Mouse (Mus musculus) spleen, adult 2 months (tissue): Measurements from ENCODE around the gene Ica1l. TPM values are rescaled to one million over a fixed set of nuclear protein-coding genes. Genes with fewer than 3 reads are reported as not detected.
A peak's percentile ranks its signal among the peaks of the same experiment; 100 is the strongest.

Experiments used
- DNase-seq, 2 experiments: peaks; one replicate each; pipeline versions ENCODE4 v3.0.0 to v3.0.0-alpha.2; 2012 to 2021; ENCODE audit warnings: low spot score in 2 of 2, low read depth in 1 of 2
- H3K27ac ChIP-seq: fragments of 200-500 bp; 2 replicates; pipeline ENCODE4 v1.5.1; 2012; ENCODE audit warnings: low read length, inconsistent platforms; ENCODE audit not compliant: insufficient read depth
- H3K27me3 ChIP-seq: fragments of 200-500 bp; 2 replicates; pipeline ENCODE4 v1.6.1; 2012; ENCODE audit warnings: mild to moderate bottlenecking, moderate library complexity, low read length, inconsistent platforms; ENCODE audit not compliant: control insufficient read depth, insufficient read depth
- H3K36me3 ChIP-seq: fragments of 200-500 bp; 2 replicates; pipeline ENCODE4 v1.6.1; 2012; ENCODE audit warnings: mild to moderate bottlenecking, low read length, inconsistent platforms; ENCODE audit not compliant: control insufficient read depth, insufficient read depth
- H3K4me1 ChIP-seq: fragments of 200-500 bp; 2 replicates; pipeline ENCODE4 v1.6.1; 2011; ENCODE audit warnings: inconsistent platforms; ENCODE audit not compliant: control insufficient read depth, insufficient read depth, insufficient read length
- H3K4me3 ChIP-seq: fragments of 200-500 bp; 2 replicates; pipeline ENCODE4 v1.5.1; 2011; ENCODE audit warnings: mild to moderate bottlenecking, inconsistent platforms; ENCODE audit not compliant: insufficient read depth, insufficient read length; ENCODE audit errors: extremely low read depth
- CTCF ChIP-seq: fragments of 200-500 bp; IDR thresholded peaks from 2 replicates; pipeline ENCODE4 v1.5.1; 2011; ENCODE audit warnings: mild to moderate bottlenecking, inconsistent platforms; ENCODE audit not compliant: insufficient read depth, insufficient read length, insufficient replicate concordance; ENCODE audit errors: extremely low read depth
- POLR2A ChIP-seq: fragments of 200-500 bp; IDR thresholded peaks from 2 replicates; pipeline ENCODE4 v1.6.1; 2011; ENCODE audit warnings: low read depth, low read length, inconsistent platforms
- WGBS: fragments of 180-500 bp; shearing (Covaris S2); methylation state at CpG from one replicate; pipeline ENCODE4 v1.1.7; 2018; 5-methylcytosine and 5-hydroxymethylcytosine counted together
- polyA plus RNA-seq: library from polyadenylated mRNA; depleted of rRNA; stranded (reverse); fragments of >200 nt; gene quantifications from 2 replicates; pipeline ENCODE4 v1.2.3, GENCODE M21; 2012

Ica1l gene
- polyA plus RNA-seq, 1 experiment: 0.04 TPM

DNA sequence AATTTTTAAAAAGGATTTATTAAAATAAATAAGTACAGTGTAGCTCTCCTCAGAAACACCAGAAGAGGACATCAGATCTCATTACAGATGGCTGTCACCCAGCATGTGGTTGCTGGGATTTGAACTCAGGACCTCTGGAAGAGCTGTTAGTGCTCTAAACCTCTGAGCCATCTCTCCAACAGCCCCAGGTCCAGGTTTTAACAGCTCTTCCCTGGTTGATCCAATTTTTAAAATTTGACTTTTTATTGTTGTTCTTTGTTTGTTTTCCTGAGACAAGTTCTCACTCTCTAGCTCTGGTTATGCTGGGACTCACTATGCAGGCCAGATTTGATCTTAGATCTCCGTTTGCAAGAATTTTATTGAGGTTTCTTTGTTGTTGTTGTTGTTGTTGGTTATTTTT is 1.6 kb upstream of the Ica1l start:
- no peak for DNase-seq
- no peak overlapping the region for H3K4me3 ChIP-seq
- peaks cover 12% of the 10 kb centered on the region for H3K27me3 ChIP-seq
- TF ChIP-seq POLR2A: no peak
- no peak for TF ChIP-seq CTCF
- no peak overlapping the region for H3K27ac ChIP-seq
- H3K36me3 ChIP-seq: no peaks in the 10 kb centered on the region
- 86% methylated on average over 1 of the region's 1 CpGs for WGBS
- peaks cover 7% of the 10 kb centered on the region for H3K4me1 ChIP-seq

DNA sequence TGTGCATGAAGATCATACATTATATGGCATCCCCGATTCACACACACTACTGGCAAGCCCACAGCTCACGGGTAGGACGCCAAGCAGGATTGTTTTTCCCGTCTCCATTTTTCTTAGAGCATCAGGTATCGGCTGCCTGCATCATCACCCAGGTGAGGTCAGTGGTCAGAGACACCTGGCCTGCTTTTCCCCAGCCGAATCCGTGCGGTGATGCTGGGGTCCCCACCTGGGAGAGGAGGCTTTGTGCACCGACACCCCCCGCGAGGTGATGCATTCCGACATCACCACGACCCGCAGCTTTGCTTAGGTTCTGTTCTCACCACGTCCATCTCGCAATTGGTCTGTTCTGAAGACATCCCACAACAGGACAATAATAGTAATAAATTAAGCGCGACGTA is 587 bp downstream of the Ica1l start:
- TF ChIP-seq CTCF (no peak), POLR2A (no peak)
- Histone ChIP-seq H3K36me3 (no peaks in the 10 kb centered on the region), H3K27me3 (peaks cover 12% of the 10 kb centered on the region), H3K4me1 (peaks cover 7% of the 10 kb centered on the region), H3K27ac (no peak overlapping the region), H3K4me3 (peak overlapping the region; percentile 35; the same call in 1 of the 2 replicates)
- no peak for DNase-seq
- WGBS: 8% methylated on average over 19 of the region's 19 CpGs

DNA sequence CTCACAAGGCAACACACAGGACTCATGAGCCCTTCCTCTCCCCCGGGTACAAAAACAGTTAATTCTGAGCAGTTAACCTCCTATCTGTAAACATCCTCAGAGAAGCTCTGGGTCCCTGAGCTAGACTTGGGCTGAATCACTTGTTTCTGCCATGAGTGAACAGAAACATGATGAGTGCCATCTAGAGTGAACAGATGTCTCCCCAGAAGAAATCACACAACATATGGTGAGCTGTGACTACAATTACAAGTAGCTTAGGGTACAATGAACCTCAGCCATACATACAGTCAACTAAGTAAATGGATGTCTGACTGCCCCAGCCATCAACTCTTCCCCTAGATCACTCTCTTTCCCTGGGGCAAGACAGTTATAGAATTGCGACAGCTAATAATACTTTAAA is 7.9 kb downstream of the Ica1l start:
- WGBS: 80% methylated on average over 2 of the region's 2 CpGs
- H3K27me3 ChIP-seq: no peaks in the 10 kb centered on the region

DNA sequence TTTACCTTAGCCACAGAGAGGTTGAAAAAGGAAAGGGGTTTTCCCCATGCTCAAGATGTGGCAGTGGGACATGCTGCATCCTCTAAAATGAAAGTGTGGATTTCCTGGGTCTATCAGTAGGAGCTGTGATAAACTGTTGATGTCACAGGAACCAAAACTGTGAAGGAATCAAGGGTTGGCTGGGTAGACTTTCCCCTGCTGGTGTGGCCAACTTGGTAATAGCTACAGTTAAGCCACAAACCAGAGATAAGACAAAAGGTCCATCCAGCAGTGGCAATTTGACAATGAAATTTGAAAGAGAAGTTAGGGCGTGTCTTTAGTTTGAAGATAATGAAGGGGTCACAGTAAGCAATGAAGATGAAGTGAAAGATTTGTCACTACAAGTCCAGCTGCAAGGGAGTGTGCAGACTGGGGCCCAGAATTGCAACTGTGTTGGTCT is 25.9 kb downstream of the Ica1l start:
- Histone ChIP-seq H3K36me3 (no peaks in the 10 kb centered on the region), H3K27me3 (no peaks in the 10 kb centered on the region), H3K27ac (no peak overlapping the region), H3K4me3 (no peak overlapping the region), H3K4me1 (peaks cover 10% of the 10 kb centered on the region)
- WGBS: 57% methylated on average over 1 of the region's 1 CpGs
- DNase-seq: no peak
- TF ChIP-seq CTCF (no peak), POLR2A (no peak)

More for the DNA sequence above, 7.9 kb downstream of the Ica1l start:
- H3K4me1 ChIP-seq: no peaks in the 10 kb centered on the region
- H3K27ac ChIP-seq: no peak overlapping the region
- TF ChIP-seq CTCF: no peak
- no peak for TF ChIP-seq POLR2A
- no peak overlapping the region for H3K4me3 ChIP-seq
- no peak for DNase-seq
- H3K36me3 ChIP-seq: no peaks in the 10 kb centered on the region

DNA sequence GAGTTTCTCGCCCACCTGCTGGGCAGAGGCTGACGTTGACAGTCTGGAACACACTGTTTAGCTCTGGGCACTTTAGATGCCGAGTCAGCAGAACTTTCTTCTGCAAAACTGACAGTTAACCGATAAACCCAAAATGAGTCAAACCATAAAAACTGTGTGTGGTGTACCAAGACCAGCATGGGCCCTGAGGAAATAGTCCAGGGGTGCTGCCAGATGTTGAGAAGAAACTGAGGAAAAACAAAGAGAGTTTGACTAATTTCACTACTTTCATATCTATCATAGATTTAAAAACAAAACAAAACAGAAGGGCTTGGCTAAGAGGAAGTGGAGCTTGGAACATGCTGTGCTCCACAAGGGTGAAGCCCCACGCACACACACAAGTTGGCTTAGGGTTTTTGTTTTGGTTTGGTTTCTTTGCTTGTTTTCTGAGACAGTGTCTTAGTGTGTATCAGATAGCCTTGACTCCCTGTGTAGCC is 26.8 kb downstream of the Ica1l start:
- Histone ChIP-seq H3K4me1 (peaks cover 10% of the 10 kb centered on the region), H3K4me3 (no peak overlapping the region), H3K27me3 (no peaks in the 10 kb centered on the region), H3K27ac (peak overlapping the region; percentile 15; the same call in 1 of the 2 replicates), H3K36me3 (no peaks in the 10 kb centered on the region)
- DNase-seq: peak in 1 of 2 experiments; percentile 4
- TF ChIP-seq CTCF (no peak), POLR2A (no peak)
- 15% methylated on average over 5 of the region's 5 CpGs for WGBS

DNA sequence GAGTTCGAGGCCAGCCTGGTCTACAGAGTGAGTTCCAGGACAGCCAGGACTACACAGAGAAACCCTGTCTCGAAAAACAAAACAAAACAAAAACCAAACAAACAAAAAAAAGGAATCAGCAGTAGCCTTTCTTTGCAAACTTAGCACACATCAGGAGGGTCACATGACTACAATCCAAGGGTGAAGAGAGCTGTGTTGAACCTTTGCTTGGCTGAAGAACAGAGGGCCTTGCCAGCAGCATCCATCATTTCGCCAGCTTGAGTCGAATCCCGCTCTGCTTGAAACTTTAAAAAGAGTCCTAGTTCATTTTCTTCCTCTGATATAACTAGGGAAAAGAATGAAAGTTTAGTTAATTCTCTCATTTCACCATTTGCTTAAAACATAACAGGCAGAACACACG is 27.5 kb downstream of the Ica1l start:
- 87% methylated on average over 6 of the region's 6 CpGs for WGBS
- no peak for TF ChIP-seq CTCF
- TF ChIP-seq POLR2A: no peak
- no peaks in the 10 kb centered on the region for H3K36me3 ChIP-seq
- peaks cover 10% of the 10 kb centered on the region for H3K4me1 ChIP-seq
- peak overlapping the region; percentile 20; the same call in 1 of the 2 replicates for H3K27ac ChIP-seq
- no peak overlapping the region for H3K4me3 ChIP-seq
- H3K27me3 ChIP-seq: no peaks in the 10 kb centered on the region
- DNase-seq: no peak

DNA sequence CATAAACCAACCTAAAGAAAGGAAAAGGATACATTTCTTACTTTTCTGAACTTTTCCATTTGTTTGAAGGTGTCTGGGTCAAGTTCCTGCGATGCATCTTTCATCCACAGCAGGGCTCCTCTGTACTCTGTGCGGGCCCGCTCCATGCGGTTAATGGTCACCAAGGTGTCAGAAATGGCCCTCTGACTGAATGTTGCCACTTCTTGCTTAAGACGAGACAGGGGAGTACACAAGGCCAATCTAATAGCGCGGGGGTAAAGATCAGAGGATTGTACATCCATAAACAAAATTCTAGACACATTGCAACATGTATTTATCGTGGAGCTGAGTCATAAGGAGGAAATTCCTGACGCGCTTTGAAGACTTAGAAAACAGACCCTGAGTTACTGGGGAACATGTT is 29.2 kb downstream of the Ica1l start:
- no peak overlapping the region for H3K27ac ChIP-seq
- 95% methylated on average over 10 of the region's 10 CpGs for WGBS
- no peaks in the 10 kb centered on the region for H3K36me3 ChIP-seq
- H3K27me3 ChIP-seq: no peaks in the 10 kb centered on the region
- peaks cover 10% of the 10 kb centered on the region for H3K4me1 ChIP-seq
- TF ChIP-seq CTCF: no peak
- H3K4me3 ChIP-seq: no peak overlapping the region
- no peak for DNase-seq
